Mouse (Mus musculus): ENCODE measurements around the gene Slc38a4.

Slc38a4 gene

DNA sequence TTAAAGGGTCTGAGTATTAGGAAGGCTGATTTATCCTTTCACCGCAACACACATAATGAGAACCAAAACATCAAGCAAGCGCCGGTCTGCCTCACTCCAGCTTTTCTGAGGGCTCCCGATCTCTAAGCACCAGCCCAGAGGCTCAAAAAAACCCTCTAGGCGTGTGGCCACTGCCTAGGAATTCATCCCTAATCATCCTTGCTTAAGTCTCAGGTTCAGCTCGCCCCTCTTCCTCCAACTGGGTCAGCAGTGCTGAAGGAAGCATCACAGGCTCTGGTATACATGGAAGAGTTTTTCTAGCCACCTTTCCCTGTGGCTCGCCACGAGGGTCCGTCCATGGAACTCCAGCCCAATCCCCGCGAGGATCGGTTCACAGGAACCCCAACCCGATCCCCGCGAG lies 1.6 kb downstream of the Slc38a4 start:
- DNase-seq (ENCODE audit: low spot score in 2 of 2) = no peak

DNA sequence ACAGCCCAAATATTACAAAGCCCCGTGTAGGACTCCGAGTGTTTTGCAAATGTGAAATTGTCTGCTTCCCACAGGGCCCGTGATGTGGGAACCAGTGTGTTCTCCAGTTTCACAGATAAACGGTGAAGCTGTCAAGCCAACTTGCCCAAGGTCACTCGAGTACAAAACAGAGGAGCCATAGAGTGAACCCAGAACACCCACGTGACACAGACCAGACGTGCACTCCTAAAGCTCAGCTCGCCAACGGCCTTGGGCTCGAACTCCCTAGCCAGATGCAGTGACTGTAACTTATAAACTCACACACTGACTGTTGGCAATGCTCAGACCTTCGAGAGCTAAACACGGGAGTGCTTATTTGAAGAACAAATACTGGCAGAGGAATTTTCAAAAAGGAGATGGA lies 5.3 kb downstream of the Slc38a4 start:
- DNase-seq (ENCODE audit: low spot score in 2 of 2) = no peak

DNA sequence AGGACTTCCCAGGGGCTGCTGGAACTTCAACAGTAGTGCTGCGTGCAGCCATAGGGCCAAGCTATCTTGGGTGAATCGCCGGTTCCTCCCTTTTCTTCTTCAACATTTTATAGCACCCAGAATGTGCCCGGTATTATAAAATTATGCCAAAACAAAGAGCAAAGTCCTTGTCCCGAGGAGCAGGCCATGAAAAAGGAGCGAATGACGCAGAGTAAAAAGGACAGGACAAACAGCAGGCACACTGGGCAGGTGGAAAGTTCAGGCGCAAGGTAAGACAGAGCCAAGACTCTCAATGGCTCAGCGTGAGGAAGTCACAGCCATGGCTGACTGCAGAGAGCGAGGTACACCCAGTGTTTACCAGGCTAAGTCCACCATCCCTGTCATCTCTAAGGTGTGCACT lies 5.7 kb downstream of the Slc38a4 start:
- no peak for DNase-seq (ENCODE audit: low spot score in 2 of 2)

DNA sequence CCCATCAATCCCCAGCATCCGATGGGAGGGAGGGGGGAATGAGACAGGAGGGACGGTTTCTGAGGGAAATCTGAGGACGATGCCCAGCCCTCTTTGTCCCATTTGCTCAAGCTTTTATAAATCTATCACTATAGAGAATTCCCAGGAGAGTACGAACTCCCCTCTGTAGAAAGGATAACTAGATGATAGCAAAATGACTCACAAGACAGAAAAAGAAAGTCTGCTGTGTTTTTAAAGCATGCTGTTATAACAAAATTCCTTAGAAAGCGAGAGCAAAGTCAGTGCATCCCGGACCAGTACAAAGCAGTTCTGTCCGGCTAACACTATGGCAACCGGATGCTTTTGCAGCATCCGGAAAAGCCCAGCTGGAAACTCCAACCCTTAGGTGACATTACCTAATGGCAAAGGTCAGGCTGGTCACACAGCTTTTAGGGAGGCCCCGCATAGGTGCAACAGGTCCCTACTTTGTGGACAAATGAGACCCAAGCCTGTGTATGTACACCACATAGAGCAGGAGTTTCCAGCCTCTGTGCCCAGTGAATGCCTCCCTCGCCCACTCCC lies 6.4 kb downstream of the Slc38a4 start:
- no peak for DNase-seq (ENCODE audit: low spot score in 2 of 2)

DNA sequence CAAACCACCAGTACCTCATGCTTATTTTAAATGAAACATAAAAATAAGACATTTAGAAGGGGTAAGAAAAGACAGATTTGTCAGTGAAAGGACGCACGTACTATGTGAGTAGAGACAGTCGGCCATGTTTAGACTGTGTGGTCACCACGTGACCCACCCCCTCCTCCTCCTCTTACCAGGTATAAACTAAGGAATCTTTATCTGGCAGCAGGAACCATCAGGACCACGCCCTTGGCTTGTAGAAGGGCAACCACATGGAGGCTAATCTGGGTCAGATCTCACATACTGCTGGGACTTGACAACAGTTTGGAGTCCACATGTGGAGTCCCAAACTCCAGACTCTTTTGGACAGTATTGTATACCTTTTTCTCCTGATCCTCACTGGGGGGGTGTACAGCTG lies 7.5 kb downstream of the Slc38a4 start:
- DNase-seq (ENCODE audit: low spot score in 2 of 2) = no peak

DNA sequence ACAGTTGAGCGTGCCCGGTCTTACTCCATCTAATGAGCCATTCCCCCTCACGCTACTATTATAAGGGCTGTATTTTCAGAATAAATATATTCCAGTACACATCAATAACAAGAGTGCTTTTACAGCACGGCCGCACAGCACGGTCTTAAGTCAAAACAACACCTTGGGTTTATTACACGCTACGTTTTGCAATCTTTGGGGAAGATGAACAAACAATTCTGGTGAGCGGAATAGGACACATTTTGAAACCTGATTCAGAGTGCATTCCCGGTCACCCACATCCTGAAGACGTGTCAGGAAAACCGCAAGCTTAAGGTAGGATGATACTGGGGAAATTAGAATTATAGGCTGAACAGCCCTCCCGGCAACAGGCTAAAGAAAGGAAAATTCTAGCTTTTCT lies 11.8 kb downstream of the Slc38a4 start:
- no peak for DNase-seq (ENCODE audit: low spot score in 2 of 2)

DNA sequence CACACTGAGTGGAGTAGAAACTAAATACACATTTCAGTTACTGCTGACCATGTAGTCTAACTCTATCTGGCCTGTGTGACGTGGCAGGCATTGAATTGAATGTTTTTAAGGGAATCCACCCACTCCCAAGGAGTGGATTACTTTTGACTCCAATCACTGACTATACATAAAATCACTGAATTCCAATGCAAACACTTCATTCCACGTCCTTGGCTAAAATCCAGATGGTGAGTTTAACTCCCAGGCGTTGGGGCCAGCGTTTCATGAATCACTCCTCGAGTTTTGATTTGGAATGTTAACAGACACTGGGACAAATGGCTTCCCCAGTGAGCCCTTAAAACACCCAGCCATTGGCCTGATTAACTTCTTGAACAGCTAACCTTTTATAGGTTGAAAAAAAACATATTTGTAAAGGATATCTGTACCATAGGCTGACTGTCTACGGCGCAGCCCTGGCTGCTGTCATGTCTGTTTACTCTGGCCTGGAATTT lies 13.7 kb downstream of the Slc38a4 start:
- DNase-seq (ENCODE audit: low spot score in 2 of 2) = no peak

DNA sequence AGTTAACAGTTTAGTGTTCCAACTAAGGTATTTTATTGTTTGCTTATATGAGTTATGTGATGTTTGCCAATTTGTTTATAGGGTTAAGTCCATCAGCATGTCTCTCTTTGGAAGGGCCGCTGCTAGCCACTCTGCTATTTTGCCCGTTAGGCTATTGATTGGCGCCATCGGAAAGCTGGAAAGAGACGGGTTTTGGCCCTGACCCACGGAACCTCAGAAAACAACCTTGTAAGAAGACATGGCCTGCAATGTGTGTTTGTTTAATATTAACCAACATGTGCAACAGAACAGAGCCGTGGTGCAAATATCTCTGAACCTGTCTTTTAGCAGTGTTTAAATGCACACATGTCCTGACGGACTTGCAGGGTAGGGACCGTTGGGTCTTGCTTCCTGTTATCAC lies 14.6 kb downstream of the Slc38a4 start:
- no peak for DNase-seq (ENCODE audit: low spot score in 2 of 2)

DNA sequence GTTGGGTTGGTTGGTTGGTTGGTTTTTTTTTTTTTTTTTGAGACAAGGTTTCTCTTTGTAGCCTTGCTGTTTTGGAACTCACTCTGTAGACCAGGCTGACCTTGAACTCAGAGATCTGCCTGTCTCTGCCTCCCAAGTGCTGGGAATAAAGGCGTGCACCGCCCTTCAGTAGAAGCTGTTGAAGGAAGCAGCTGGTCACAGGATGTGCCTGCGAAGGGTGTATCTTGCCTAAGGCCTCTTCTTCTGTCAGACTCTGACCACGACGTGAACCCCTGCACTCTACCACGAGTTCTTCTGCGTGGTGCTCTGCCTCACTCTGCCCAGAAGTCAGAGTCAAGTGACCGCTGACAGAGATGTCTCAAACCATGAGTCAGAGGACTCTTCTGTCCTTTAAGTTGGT lies 18.0 kb downstream of the Slc38a4 start:
- DNase-seq (ENCODE audit: low spot score in 2 of 2) = no peak

DNA sequence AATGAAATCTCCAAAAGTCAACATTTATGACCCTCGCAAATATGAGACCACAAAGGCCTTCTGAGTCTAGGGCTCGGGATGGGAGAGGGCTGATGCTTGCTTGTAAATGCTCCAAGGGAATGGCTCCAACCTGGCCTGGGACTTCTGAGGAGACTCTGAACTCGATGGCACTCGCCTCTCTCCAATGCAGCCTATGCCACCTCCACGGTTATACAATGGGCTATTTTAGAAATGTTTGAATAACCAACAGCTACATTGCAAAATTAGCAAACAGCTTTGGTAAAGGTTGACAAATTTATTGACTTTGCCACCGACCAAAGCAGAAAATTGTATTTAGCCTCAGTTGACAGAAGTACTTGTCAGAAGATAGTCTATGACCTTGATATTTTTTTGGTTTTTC lies 19.9 kb downstream of the Slc38a4 start:
- no peak for DNase-seq (ENCODE audit: low spot score in 2 of 2)

DNA sequence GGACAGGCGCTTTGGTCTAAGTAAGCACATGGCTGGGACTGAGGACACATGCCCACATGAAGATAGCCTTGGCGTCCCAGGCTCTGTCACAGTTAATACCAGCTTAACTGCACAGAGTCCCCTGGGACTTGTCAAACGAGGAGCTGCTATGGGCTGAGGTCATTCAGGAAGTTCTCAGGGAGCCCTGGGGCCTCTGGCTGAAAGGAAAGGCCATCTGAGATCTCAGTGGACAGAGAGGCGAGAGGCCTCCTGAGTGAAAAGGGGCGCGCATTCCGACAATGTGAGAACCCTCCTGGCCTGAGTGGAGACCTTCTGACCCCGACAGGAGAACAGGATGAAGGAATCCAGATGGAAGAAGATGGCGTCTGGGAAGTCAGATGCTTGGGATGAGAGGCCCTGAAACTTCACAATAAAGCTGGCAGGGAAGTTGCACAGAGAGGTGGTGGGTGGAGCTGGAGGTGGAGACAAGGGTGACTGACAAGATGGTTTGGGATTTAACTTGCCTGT lies 22.2 kb downstream of the Slc38a4 start:
- no peak for DNase-seq (ENCODE audit: low spot score in 2 of 2)

DNA sequence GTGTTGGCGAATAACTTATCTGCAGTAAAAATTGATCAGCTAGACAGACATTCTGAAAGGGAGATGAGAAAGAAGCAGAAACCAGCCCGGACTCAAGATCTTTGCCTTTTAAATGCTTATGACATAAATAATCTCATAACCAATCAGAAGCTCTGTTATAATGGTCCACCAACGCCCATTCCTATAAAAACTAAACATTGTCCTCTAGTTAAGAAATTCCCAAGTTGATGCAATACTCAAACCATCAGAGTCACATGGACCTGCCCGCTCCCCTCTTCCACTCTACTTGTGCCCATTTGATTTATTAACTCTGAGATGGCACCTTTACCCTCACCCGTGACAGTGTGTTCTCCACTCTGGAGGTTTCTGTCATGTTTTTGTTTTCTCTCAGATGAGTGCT lies 23.9 kb downstream of the Slc38a4 start:
- no peak for DNase-seq (ENCODE audit: low spot score in 2 of 2)

DNA sequence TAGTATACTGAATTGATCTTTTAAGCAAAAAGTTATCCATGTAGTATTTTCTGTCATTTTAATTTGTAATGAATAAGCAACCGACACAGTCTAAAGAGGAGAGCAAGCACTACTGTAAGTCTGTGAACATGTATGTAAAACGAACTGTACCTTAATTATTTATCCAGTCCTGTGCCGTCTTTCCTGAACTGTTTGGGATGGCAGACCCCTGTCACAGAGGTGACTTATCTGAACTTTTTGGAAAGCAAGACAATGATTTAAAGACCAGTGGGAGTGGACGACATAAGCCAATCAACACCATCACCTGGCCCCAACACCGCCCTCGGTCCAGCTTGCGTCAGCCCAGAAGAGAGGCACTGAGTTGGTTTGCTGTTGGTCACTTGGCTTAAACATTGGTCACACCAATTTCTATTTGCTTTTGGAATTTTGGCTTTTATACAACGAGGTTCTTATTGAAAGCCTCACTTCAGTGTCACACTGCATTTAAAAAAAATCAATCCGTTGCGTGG lies 24.7 kb downstream of the Slc38a4 start:
- DNase-seq (ENCODE audit: low spot score in 2 of 2) = no peak

DNA sequence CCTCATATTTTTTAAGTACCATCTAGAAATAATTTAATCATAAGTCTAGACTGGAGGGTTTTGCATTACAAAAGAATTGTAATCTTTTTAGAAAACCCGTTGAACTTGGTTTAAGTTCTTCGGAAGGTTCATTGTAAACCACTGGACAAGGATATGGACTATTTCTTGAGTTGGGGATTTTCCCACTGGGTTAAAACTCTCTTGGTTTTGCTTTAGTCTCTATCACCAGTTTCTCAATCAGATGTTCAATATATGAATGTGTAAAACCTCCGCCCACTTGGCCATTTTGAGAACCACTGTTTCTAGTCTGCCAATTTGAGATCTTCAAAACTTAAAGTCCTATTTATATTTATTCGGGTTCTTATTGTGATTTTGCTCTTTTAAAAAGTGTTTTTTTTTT lies 25.6 kb downstream of the Slc38a4 start:
- no peak for DNase-seq (ENCODE audit: low spot score in 2 of 2)

DNA sequence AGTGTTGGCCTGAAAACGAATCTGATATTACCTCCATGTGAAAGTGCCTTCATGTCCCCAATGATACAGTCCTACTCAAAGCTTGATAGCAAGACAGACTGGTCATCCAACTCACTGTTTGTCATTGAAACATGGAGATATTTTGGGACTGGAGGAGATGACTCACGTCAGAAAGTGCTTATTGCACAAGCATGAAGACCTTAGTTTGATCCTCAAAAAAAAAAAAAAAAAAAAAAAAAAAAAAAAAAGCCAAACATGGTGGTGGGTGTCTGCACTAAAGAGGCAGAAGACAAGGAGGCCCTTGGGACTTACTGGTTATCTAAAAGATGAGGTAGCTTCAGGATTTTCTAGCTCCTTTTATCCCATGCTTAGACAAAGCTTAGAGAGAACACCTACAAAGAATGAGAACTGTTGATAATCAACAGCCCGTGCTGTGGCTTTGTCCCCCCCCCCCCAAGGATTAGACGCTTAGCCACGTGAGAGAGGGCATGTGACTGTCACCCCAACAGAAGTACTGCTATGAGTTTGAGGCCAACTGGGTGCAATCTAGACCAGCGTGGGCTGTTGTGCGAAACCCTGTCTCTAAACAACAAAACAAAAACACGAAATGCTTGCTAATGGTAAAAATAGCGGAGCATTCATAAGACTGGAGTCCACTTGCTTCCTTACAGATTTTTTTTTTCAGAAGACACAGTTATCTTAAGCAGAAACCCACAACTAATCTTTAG lies 26.5 kb downstream of the Slc38a4 start:
- no peak for DNase-seq (ENCODE audit: low spot score in 2 of 2)

DNA sequence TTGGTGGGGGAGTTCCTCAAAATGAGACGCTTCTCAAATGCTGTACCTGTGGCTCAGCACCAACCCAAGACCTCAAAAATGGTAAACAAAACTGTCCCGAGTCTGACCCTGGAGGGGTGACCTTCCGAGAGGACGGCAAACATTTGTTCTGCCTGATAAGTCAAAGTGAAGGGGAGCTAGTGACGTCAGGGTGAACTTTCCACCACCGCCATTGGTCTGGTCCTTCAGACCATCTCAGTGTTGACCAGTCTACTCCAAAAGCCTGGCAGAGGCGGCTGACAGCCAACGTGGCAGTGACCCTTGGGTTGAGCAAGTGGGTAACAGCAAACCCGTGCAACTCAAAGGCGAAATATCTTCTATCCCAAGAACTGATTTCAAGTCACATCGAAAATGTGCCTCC lies 27.1 kb downstream of the Slc38a4 start:
- DNase-seq (ENCODE audit: low spot score in 2 of 2) = no peak

DNA sequence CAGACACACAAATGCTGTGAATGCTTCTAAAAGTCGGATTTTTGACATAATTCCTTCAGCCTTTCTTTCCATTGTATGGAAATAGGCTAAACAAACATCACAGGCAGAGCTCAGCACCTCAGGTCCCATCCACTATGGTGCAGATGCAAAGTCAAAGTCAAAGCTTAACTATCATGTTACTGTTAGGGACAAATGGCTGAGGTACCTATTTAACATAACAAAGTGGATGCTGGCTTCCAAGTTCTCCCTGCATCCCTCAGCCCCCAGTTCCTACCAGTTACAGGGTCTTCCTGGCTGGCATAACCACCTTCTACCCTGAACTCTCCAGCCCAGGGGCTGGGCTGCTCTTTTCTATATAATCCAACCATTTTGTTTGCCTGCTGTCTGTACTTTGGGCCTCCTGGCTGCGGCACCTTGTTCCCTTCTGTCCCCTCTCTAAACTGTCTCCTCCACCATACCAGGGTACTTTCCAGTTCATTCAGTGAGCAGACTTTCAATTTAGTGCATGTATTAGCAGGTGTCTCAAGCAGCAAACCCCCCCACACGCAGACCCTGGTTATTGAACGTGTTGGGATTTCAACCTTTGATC lies 27.6 kb downstream of the Slc38a4 start:
- DNase-seq (ENCODE audit: low spot score in 2 of 2) = no peak

DNA sequence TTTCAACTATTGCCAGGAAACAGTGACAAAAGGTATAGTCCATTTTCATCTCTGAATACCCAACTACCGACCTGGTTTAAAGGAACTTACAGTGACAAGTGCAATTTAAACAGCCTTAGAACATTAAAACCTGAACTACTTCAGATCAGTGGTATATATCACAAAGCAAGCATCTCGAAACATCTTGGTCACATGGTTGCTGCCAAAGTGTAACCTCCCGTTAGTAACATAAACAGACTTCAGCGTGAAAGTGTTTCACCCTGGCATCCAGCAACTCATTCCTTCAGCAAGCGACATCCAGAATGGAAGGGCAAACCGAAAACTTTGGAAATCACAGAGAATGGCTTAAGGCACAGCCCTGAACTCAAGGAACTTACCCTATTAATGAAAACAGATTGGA lies 29.1 kb downstream of the Slc38a4 start:
- DNase-seq (ENCODE audit: low spot score in 2 of 2) = no peak

DNA sequence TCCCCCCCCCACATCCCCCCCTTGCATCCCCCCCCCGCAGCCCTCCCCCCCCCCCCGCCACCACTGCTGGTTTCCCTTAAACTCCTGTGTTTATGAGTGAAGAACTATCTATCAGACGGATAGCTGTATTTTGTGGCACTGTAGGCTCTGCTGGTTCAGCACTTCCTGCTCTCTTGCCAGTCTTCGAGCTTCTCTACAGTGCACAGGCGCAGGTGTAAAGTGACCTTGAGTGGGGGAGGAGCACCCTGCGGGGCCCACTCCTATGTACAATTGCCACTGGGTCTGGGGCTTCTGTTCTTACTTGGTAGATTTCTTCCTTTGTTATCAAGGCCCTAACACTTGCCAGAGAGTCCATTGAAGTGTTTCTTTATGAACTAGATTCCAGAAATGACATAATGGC lies 33.0 kb downstream of the Slc38a4 start:
- DNase-seq (ENCODE audit: low spot score in 2 of 2) = no peak

DNA sequence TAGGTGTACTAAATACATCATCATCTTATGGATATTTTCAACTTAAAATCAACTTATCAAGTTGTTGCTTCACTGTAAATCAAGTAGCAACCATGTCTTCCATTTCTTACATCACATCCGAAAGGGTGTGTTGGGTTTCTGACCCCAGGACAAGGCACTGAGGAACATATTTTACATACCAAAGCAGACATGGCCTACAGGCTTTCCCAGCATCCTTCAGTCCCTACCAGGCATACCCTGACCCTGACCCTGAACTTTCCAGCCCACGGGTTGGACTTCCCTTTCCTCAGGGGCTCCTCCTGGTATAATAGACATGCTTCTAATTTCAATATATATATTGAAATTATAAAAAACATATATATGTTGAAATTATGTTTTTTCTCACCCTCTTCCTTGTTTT lies 33.5 kb downstream of the Slc38a4 start:
- no peak for DNase-seq (ENCODE audit: low spot score in 2 of 2)

DNA sequence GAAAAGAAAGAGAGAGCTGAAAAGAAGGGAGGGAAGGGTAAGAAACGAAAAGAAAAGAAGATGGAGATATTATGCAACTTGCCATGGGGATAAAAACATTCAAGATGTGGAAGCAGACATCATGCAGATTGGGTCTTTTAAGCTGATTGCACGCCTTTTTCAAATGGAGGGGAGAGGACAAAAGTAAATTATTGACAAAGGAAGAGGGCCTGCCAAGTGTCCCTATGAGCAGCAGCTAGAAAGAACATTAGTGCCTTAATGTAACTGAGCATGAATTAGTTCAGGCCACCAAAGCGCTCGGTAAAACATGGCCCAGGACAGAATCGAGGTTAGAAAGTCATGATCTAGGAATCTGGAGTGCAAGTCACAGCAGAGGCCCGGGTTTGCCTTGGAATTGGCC lies 35.5 kb downstream of the Slc38a4 start:
- DNase-seq (ENCODE audit: low spot score in 2 of 2) = no peak

DNA sequence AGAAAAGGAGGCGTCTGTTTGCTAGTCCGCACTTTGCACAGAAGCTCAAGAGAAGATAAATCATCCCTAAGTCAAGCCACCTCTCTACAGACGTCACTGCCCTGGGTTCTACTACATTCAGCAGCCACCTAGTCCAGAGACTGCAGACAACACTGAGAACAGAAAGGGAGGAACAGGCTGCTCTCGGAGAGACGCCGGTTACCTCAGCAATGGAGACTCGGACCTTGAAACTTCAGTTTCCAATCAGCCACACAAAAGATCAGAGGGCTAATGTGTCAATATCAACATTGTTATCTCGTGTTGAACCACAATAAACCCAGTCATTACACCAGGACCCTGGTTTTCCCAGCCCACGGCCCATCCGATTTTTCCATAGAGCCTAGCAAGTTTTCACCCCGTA lies 36.4 kb downstream of the Slc38a4 start:
- DNase-seq (ENCODE audit: low spot score in 2 of 2) = no peak

DNA sequence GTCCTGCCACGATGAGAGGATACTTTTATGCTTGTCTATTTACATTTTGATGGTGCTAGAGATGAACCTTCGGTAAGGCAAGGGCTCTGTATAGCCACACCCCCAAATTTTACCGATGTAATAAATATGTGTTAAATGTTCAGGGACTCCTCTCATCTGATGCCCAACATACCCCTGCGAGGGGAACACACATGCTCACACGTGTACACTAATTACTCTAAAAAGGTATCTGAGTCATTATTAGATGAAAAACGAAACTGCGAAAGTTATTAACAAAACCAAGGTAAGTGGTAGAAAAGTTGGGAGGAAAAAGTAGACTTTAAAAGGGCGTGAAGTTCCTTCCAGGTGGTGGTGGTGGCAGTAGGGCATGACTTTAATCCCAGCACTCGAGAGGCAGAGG lies 38.6 kb downstream of the Slc38a4 start:
- DNase-seq (ENCODE audit: low spot score in 2 of 2) = no peak

Data from frontal cortex, postnatal 25 days (tissue).